Mouse (Mus musculus): ENCODE data around the gene Rfx4. TPM values are rescaled to one million over a fixed set of nuclear protein-coding genes. Genes with fewer than 3 reads are reported as not detected.

The Rfx4 gene
- polyA plus RNA-seq, 1 experiment from 2014 or later = not detected

DNA sequence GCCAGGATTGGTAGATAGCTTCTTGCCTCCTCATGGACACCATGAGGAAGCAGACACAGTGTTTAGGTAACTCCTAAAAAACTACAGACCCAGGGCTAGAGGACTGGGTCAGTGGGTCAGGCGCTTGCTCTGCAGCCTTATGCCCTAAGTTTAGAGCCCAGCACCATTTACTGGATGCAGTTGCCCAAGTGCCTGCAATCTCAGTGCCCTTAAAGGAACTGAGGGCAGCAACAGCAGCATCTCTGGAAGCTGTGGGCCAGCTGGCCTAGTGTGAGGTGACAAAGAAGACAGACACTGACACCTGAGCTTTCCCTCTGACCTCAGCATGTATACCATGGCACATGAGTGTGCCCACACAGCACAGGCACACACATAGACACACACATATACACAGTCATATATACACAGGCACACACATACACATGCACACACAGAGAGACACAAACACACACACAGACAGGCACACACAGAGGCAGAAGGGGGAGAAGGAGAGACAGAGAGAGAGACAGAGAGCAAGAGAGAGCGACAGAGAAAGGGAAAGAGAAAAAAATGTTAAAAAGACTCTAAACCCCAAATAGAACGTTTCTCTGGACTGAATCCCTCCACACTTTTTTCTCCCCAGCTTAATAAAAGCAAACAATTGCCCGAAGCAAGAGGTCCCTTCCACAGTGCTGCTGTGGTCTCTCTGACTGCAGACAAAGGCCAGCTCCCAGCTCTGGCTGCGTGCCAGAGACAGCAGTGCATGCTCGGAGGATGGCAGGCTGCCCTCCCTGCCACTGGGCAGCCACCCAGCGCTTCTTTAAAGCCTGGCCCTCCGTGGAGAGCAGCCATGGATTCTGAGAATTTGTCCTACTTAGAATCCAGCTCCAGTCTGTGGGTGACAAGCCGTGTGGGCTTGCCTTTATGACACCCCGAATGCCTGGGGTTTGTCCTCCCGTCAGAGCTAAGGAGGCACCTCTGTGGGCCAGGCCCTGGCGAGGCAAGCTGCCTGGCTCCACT lies 96.4 kb downstream of the Rfx4 start:
- DNase-seq (ENCODE audit: low spot score) (peak; percentile 46), ATAC-seq (peak; percentile 65)
- H3K9ac ChIP-seq (replicated peaks; ENCODE audit: low read depth) = no peak overlapping the region
- H3K4me1 ChIP-seq (ENCODE audit: insufficient read depth, low read depth, low read length) = peaks cover 7% of the 10 kb centered on the region; the same call in 1 of the 2 replicates
- H3K4me2 ChIP-seq (replicated peaks; ENCODE audit: low read depth, low read length) = no peak overlapping the region
- H3K9me3 ChIP-seq (ENCODE audit: low read length) = no peaks in the 10 kb centered on the region
- H3K27ac ChIP-seq (ENCODE audit: low read length) = no peak overlapping the region
- TF ChIP-seq EP300 (IDR thresholded peaks at IDR 0.05) (no peak), CTCF (IDR thresholded peaks at IDR 0.05) (no peak)
- 31% methylated on average over 12 of the region's 12 CpGs for WGBS
- H3K4me3 ChIP-seq (ENCODE audit: low read depth, low read length) = no peak overlapping the region
- no peaks in the 10 kb centered on the region for H3K36me3 ChIP-seq (ENCODE audit: insufficient read depth, low read length)
- H3K27me3 ChIP-seq (replicated peaks; ENCODE audit: insufficient read depth, low read length) = no peaks in the 10 kb centered on the region

GRCm38 (mm10) chr10:84854059-84854458 lies 98.2 kb downstream of the Rfx4 start:
- DNase-seq (ENCODE audit: low spot score) (no peak), ATAC-seq (no peak)

GRCm38 (mm10) chr10:84855466-84855865 lies 99.6 kb downstream of the Rfx4 start:
- H3K4me2 ChIP-seq (replicated peaks; ENCODE audit: low read depth, low read length) = no peak overlapping the region
- H3K9ac ChIP-seq (replicated peaks; ENCODE audit: low read depth) = no peak overlapping the region
- H3K4me1 ChIP-seq (ENCODE audit: insufficient read depth, low read depth, low read length) = peaks cover 7% of the 10 kb centered on the region; the same call in 1 of the 2 replicates
- no peaks in the 10 kb centered on the region for H3K27me3 ChIP-seq (replicated peaks; ENCODE audit: insufficient read depth, low read length)
- ATAC-seq (no peak), DNase-seq (ENCODE audit: low spot score) (no peak)
- TF ChIP-seq CTCF (IDR thresholded peaks at IDR 0.05) (no peak), EP300 (IDR thresholded peaks at IDR 0.05) (no peak)
- 76% methylated on average over 11 of the region's 11 CpGs for WGBS
- H3K27ac ChIP-seq (ENCODE audit: low read length) = no peak overlapping the region
- no peaks in the 10 kb centered on the region for H3K9me3 ChIP-seq (ENCODE audit: low read length)
- no peak overlapping the region for H3K4me3 ChIP-seq (ENCODE audit: low read depth, low read length)
- no peaks in the 10 kb centered on the region for H3K36me3 ChIP-seq (ENCODE audit: insufficient read depth, low read length)

More at GRCm38 (mm10) chr10:84854059-84854458, 98.2 kb downstream of the Rfx4 start:
- Histone ChIP-seq H3K27ac (ENCODE audit: low read length) (no peak overlapping the region), H3K4me3 (ENCODE audit: low read depth, low read length) (no peak overlapping the region), H3K4me1 (ENCODE audit: insufficient read depth, low read depth, low read length) (peaks cover 7% of the 10 kb centered on the region; the same call in 1 of the 2 replicates), H3K27me3 (replicated peaks; ENCODE audit: insufficient read depth, low read length) (no peaks in the 10 kb centered on the region), H3K9me3 (ENCODE audit: low read length) (no peaks in the 10 kb centered on the region), H3K9ac (replicated peaks; ENCODE audit: low read depth) (no peak overlapping the region), H3K4me2 (replicated peaks; ENCODE audit: low read depth, low read length) (no peak overlapping the region), H3K36me3 (ENCODE audit: insufficient read depth, low read length) (no peaks in the 10 kb centered on the region)
- 81% methylated on average over 8 of the region's 8 CpGs for WGBS
- TF ChIP-seq CTCF (IDR thresholded peaks at IDR 0.05) = no peak
- TF ChIP-seq EP300 (IDR thresholded peaks at IDR 0.05) = no peak

- Histone ChIP-seq H3K4me2 (replicated peaks; ENCODE audit: low read depth, low read length) (no peak overlapping the region), H3K27ac (ENCODE audit: low read length) (no peak overlapping the region), H3K9me3 (ENCODE audit: low read length) (no peaks in the 10 kb centered on the region), H3K36me3 (ENCODE audit: insufficient read depth, low read length) (no peaks in the 10 kb centered on the region), H3K27me3 (replicated peaks; ENCODE audit: insufficient read depth, low read length) (no peaks in the 10 kb centered on the region), H3K9ac (replicated peaks; ENCODE audit: low read depth) (no peak overlapping the region), H3K4me1 (ENCODE audit: insufficient read depth, low read depth, low read length) (no peaks in the 10 kb centered on the region), H3K4me3 (ENCODE audit: low read depth, low read length) (no peak overlapping the region)
- WGBS = 49% methylated on average over 8 of the region's 8 CpGs
- TF ChIP-seq CTCF (IDR thresholded peaks at IDR 0.05) (no peak), EP300 (IDR thresholded peaks at IDR 0.05) (peak; percentile 67)
- ATAC-seq = peak; percentile 82
- DNase-seq (ENCODE audit: low spot score) = peak; percentile 75
These were observed 102.5 kb downstream of the Rfx4 start for GRCm38 (mm10) chr10:84858371-84858770.

GRCm38 (mm10) chr10:84858806-84859496 lies 103.1 kb downstream of the Rfx4 start:
- Histone ChIP-seq H3K4me1 (ENCODE audit: insufficient read depth, low read depth, low read length) (no peaks in the 10 kb centered on the region), H3K4me3 (ENCODE audit: low read depth, low read length) (no peak overlapping the region), H3K27ac (ENCODE audit: low read length) (no peak overlapping the region), H3K36me3 (ENCODE audit: insufficient read depth, low read length) (no peaks in the 10 kb centered on the region), H3K9me3 (ENCODE audit: low read length) (no peaks in the 10 kb centered on the region), H3K27me3 (replicated peaks; ENCODE audit: insufficient read depth, low read length) (no peaks in the 10 kb centered on the region), H3K9ac (replicated peaks; ENCODE audit: low read depth) (no peak overlapping the region), H3K4me2 (replicated peaks; ENCODE audit: low read depth, low read length) (no peak overlapping the region)
- WGBS = 34% methylated on average over 14 of the region's 14 CpGs
- DNase-seq (ENCODE audit: low spot score) (no peak), ATAC-seq (no peak)
- no peak for TF ChIP-seq CTCF (IDR thresholded peaks at IDR 0.05)
- TF ChIP-seq EP300 (IDR thresholded peaks at IDR 0.05) = no peak
